Mouse (Mus musculus): ENCODE results near the gene Pde1c.

Pde1c gene

GRCm38 (mm10) chr6:56066632-56067282, 502.1 kb downstream of the Pde1c start:
- DNase-seq, result peak; percentile 76 to 79

- DNase-seq, result no peak
Measured at GRCm38 (mm10) chr6:56063736-56064135, 505.2 kb downstream of the Pde1c start.

- DNase-seq, result peak; percentile 57 to 69
Measured at GRCm38 (mm10) chr6:56049104-56049503, 519.8 kb downstream of the Pde1c start.

- no peak for DNase-seq
Measured at GRCm38 (mm10) chr6:56048580-56048979, 520.3 kb downstream of the Pde1c start.

GRCm38 (mm10) chr6:56044716-56045115, 524.2 kb downstream of the Pde1c start:
- DNase-seq, result no peak

GRCm38 (mm10) chr6:56044270-56044669, 524.6 kb downstream of the Pde1c start:
- DNase-seq, result no peak

- no peak for DNase-seq
Measured at GRCm38 (mm10) chr6:56039476-56040055, 529.3 kb downstream of the Pde1c start.

- no peak for DNase-seq
Measured at GRCm38 (mm10) chr6:56035054-56035453, 533.8 kb downstream of the Pde1c start.

- DNase-seq, result no peak
Measured at GRCm38 (mm10) chr6:56032231-56032630, 536.7 kb downstream of the Pde1c start.

GRCm38 (mm10) chr6:56029986-56030385, 538.9 kb downstream of the Pde1c start:
- DNase-seq, result no peak

- peak; percentile 54 to 61 for DNase-seq
Measured at GRCm38 (mm10) chr6:56027966-56028365, 540.9 kb downstream of the Pde1c start.

GRCm38 (mm10) chr6:56027318-56027717, 541.6 kb downstream of the Pde1c start:
- peak; percentile 29 to 35 for DNase-seq

GRCm38 (mm10) chr6:56025533-56025932, 543.4 kb downstream of the Pde1c start:
- peak in 1 of 2 experiments; percentile 63 for DNase-seq
